Mouse (Mus musculus) erythroblast, embryonic 14.5 days (primary cell): ENCODE measurements around the gene Lgmn.

Experiments
- GATA1 ChIP-seq: IDR thresholded peaks from 2 replicates; pipeline ENCODE4 v1.6.1; 2012; ENCODE audit warnings: low read length, inconsistent platforms, mixed read lengths
- TAL1 ChIP-seq: IDR thresholded peaks from 3 replicates; pipeline ENCODE4 v1.6.1; 2012; ENCODE audit warnings: low read length, inconsistent platforms, mixed read lengths

DNA sequence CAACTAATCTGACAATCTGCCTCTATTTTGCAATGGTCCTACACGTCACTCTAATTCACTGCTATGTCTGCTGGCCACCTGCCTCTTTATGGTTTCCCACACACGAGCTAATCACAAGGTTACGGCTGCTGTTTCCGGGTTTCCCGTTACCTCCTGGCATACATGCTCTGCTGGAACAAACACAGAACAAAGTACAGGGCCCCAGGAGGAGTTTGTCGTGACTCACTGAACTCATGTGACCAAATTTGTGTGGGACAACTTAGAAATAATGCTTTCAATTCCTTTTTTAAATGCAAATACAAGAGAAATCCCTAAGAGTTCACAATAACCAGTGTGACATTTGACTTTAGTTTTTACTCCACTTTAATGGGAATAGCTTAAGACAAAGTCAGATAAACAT, 14.0 kb upstream of the Lgmn start:
- no peak for TF ChIP-seq GATA1
- TF ChIP-seq TAL1, result no peak
